Mouse (Mus musculus): ENCODE results near the gene Eif2b1. TPM values are rescaled to one million over a fixed set of nuclear protein-coding genes. Genes with fewer than 3 reads are reported as not detected.
A peak's percentile ranks its signal among the peaks of the same experiment; 100 is the strongest.
"Not testable (repeated sequence)": the region's sequence is repeated elsewhere in the genome, so short reads cannot be mapped to it uniquely, and the experiment has no call there.

Gene Eif2b1
- total and polyA plus RNA-seq, 3 experiments: 18.4 to 27.6 (median 23.5) TPM

GRCm38 (mm10) chr5:124610965-124611364, 32.0 kb upstream of the Eif2b1 start:
- TF ChIP-seq CTCF (IDR thresholded peaks at IDR 0.05): peak; percentile 17; the same call in 1 of the 2 replicates
- no peak for TF ChIP-seq EP300 (IDR thresholded peaks at IDR 0.05; ENCODE audit: insufficient read depth, low read depth, low read length)
- no peak for TF ChIP-seq POLR2A (IDR thresholded peaks at IDR 0.05; ENCODE audit: insufficient read depth, low read depth, low read length)
- 76% methylated on average over 10 of the region's 10 CpGs for WGBS
- no peak overlapping the region for H3K4me3 ChIP-seq
- H3K9ac ChIP-seq (ENCODE audit: low read depth, low read length): no peak overlapping the region
- H3K79me2 ChIP-seq (replicated peaks; ENCODE audit: control insufficient read depth, insufficient read depth, low read length): no peaks in the 10 kb centered on the region
- intact Hi-C loops (cut with DNase I): no loop called here
- H3K4me1 ChIP-seq (ENCODE audit: control insufficient read depth, insufficient read depth, low read length): no peaks in the 10 kb centered on the region
- no peaks in the 10 kb centered on the region for H3K27me3 ChIP-seq (ENCODE audit: control insufficient read depth, insufficient read depth, low read length)
- no peaks in the 10 kb centered on the region for H3K36me3 ChIP-seq (ENCODE audit: control insufficient read depth, insufficient read depth, low read length)
- no peak overlapping the region for H3K27ac ChIP-seq
- DNase-seq: no peak

DNA sequence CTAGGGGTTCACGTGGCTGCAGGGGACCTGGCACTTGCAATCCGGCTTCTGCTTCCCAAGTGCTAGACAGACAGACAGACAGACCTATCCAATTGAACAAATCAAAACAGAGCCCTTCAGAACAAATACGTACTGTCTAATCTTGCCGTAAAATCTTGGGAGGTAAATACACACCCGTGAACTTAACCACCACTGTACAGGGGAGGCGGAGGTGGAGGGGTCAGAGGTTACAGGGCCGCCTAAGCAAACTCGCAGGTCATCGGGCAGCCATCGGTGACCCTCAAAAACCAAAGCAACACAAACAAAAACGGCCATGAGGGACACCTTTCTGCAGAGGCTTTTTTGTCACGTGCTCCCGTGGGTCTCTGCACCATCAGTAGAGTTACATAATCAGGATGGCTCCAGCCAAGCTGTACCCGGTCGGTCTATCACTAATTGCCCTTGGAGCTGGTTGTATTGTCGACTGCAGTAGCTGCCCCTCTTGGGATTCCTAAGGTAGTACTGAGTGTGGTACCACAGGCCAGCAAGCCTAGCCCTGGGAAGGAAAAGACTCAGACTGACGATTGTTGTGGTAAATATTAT, 26.2 kb upstream of the Eif2b1 start:
- TF ChIP-seq EP300 (IDR thresholded peaks at IDR 0.05; ENCODE audit: insufficient read depth, low read depth, low read length) (no peak), CTCF (IDR thresholded peaks at IDR 0.05) (no peak)
- WGBS: 78% methylated on average over 17 of the region's 17 CpGs
- Histone ChIP-seq H3K27me3 (ENCODE audit: control insufficient read depth, insufficient read depth, low read length) (no peaks in the 10 kb centered on the region), H3K27ac (no peak overlapping the region), H3K9ac (ENCODE audit: low read depth, low read length) (no peak overlapping the region), H3K36me3 (ENCODE audit: control insufficient read depth, insufficient read depth, low read length) (no peaks in the 10 kb centered on the region), H3K79me2 (replicated peaks; ENCODE audit: control insufficient read depth, insufficient read depth, low read length) (no peaks in the 10 kb centered on the region), H3K4me1 (ENCODE audit: control insufficient read depth, insufficient read depth, low read length) (no peaks in the 10 kb centered on the region), H3K4me3 (no peak overlapping the region)
- intact Hi-C loops (cut with DNase I): no loop called here
- no peak for DNase-seq

DNA sequence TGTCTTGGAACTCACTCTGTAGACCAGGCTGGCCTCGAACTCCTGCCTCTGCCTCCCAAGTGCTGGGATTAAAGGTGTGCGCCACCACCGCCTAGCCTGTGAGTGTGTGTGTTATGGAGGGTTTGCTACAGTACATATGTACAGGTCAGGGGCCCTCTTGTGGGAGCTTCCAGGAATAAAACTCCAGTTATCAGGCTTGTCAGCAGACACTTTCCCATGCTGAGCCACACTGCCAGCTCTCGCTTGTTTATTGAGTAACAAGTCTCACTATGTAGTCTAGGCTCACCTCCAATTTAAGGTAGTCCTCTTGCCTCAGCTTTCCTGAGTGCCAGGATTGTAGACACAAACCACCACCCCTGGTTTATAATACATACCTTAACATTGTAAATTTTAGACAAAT, 25.4 kb upstream of the Eif2b1 start:
- peak in 1 of 2 experiments; percentile 24 for DNase-seq
- Histone ChIP-seq H3K79me2 (replicated peaks; ENCODE audit: control insufficient read depth, insufficient read depth, low read length) (no peaks in the 10 kb centered on the region), H3K36me3 (ENCODE audit: control insufficient read depth, insufficient read depth, low read length) (no peaks in the 10 kb centered on the region), H3K27me3 (ENCODE audit: control insufficient read depth, insufficient read depth, low read length) (no peaks in the 10 kb centered on the region), H3K9ac (ENCODE audit: low read depth, low read length) (no peak overlapping the region), H3K4me1 (ENCODE audit: control insufficient read depth, insufficient read depth, low read length) (no peaks in the 10 kb centered on the region), H3K27ac (no peak overlapping the region), H3K4me3 (no peak overlapping the region)
- TF ChIP-seq CTCF (IDR thresholded peaks at IDR 0.05): peak; percentile 33; the same call in 1 of the 2 replicates
- no peak for TF ChIP-seq POLR2A (IDR thresholded peaks at IDR 0.05; ENCODE audit: insufficient read depth, low read depth, low read length)
- TF ChIP-seq EP300 (IDR thresholded peaks at IDR 0.05; ENCODE audit: insufficient read depth, low read depth, low read length): 0 out of 2 replicates have a peak, but pooled peaks have one; percentile 39
- WGBS: 76% methylated on average over 4 of the region's 4 CpGs
- intact Hi-C loops (cut with DNase I): loop anchor here (5.0 kb wide), 1 partner anchor 263 kb away; no protein-coding TSS in a partner anchor

- Histone ChIP-seq H3K36me3 (ENCODE audit: control insufficient read depth, insufficient read depth, low read length) (no peaks in the 10 kb centered on the region), H3K4me3 (no peak overlapping the region), H3K79me2 (replicated peaks; ENCODE audit: control insufficient read depth, insufficient read depth, low read length) (no peaks in the 10 kb centered on the region), H3K4me1 (ENCODE audit: control insufficient read depth, insufficient read depth, low read length) (peaks cover 5% of the 10 kb centered on the region; the same call in 1 of the 2 replicates), H3K9ac (ENCODE audit: low read depth, low read length) (no peak overlapping the region), H3K27ac (no peak overlapping the region), H3K27me3 (ENCODE audit: control insufficient read depth, insufficient read depth, low read length) (no peaks in the 10 kb centered on the region)
- peak in 1 of 2 experiments; percentile 57 for DNase-seq
- peak; percentile 64 for TF ChIP-seq CTCF (IDR thresholded peaks at IDR 0.05)
- TF ChIP-seq POLR2A (IDR thresholded peaks at IDR 0.05; ENCODE audit: insufficient read depth, low read depth, low read length): no peak
- intact Hi-C loops (cut with DNase I): loop anchor here (5.0 kb wide), 1 partner anchor 265 kb away; no protein-coding TSS in a partner anchor
- 66% methylated on average over 5 of the region's 5 CpGs for WGBS
Observed at GRCm38 (mm10) chr5:124602349-124602748, 23.4 kb upstream of the Eif2b1 start.

GRCm38 (mm10) chr5:124599726-124600125, 20.8 kb upstream of the Eif2b1 start:
- not testable (repeated sequence) for H3K4me3 ChIP-seq; H3K79me2 ChIP-seq (replicated peaks; ENCODE audit: control insufficient read depth, insufficient read depth, low read length); H3K27ac ChIP-seq; H3K27me3 ChIP-seq (ENCODE audit: control insufficient read depth, insufficient read depth, low read length); H3K4me1 ChIP-seq (ENCODE audit: control insufficient read depth, insufficient read depth, low read length); DNase-seq; H3K9ac ChIP-seq (ENCODE audit: low read depth, low read length); H3K36me3 ChIP-seq (ENCODE audit: control insufficient read depth, insufficient read depth, low read length)
- WGBS: 52% methylated on average over 8 of the region's 8 CpGs
- intact Hi-C loops (cut with DNase I): loop anchor here (2.0 to 5.0 kb wide), 2 partner anchors 29 to 268 kb away; partner anchors contain the start of gene Atp6v0a2

- DNase-seq: peak; percentile 87 to 93
- H3K4me1 ChIP-seq (ENCODE audit: control insufficient read depth, insufficient read depth, low read length): peaks cover 5% of the 10 kb centered on the region; the same call in 1 of the 2 replicates
- TF ChIP-seq CTCF (IDR thresholded peaks at IDR 0.05) (no peak), POLR2A (IDR thresholded peaks at IDR 0.05; ENCODE audit: insufficient read depth, low read depth, low read length) (peak; percentile 41; the same call in 1 of the 2 replicates), EP300 (IDR thresholded peaks at IDR 0.05; ENCODE audit: insufficient read depth, low read depth, low read length) (no peak)
- no peaks in the 10 kb centered on the region for H3K79me2 ChIP-seq (replicated peaks; ENCODE audit: control insufficient read depth, insufficient read depth, low read length)
- 8% methylated on average over 30 of the region's 30 CpGs for WGBS
- no peaks in the 10 kb centered on the region for H3K36me3 ChIP-seq (ENCODE audit: control insufficient read depth, insufficient read depth, low read length)
- peak overlapping the region; percentile 59; the same call in 1 of the 2 replicates for H3K9ac ChIP-seq (ENCODE audit: low read depth, low read length)
- no peaks in the 10 kb centered on the region for H3K27me3 ChIP-seq (ENCODE audit: control insufficient read depth, insufficient read depth, low read length)
- intact Hi-C loops (cut with DNase I): loop anchor here (2.0 kb wide), 1 partner anchor 30 kb away; the partner anchor contains the start of gene Atp6v0a2
- H3K27ac ChIP-seq: no peak overlapping the region; the same call in 1 of the 2 replicates
- H3K4me3 ChIP-seq: peak overlapping the region; percentile 77
Observed at GRCm38 (mm10) chr5:124598224-124599174, 19.6 kb upstream of the Eif2b1 start.

Measured in heart, adult 2 months (tissue).